Mouse (Mus musculus) lung, adult 2 months (tissue): Measurements from ENCODE around the gene Slc44a4.
"Not testable (repeated sequence)": the region's sequence is repeated elsewhere in the genome, so short reads cannot be mapped to it uniquely, and the experiment has no call there.

Experiments
- CTCF ChIP-seq: fragments of 200-500 bp; IDR thresholded peaks from 2 replicates; pipeline ENCODE4 v1.5.1; 2011; ENCODE audit warnings: mild to moderate bottlenecking, low read length, control low read depth; ENCODE audit not compliant: insufficient read depth
- POLR2A ChIP-seq: fragments of 200-500 bp; IDR thresholded peaks from 2 replicates; pipeline ENCODE4 v1.6.1; 2011; ENCODE audit warnings: low read depth, mild to moderate bottlenecking, control low read depth, low read length, borderline replicate concordance; ENCODE audit errors: extremely low read depth

GRCm38 (mm10) chr17:34969822-34970221 is 55.6 kb downstream of the Slc44a4 start, which contains the start of gene Gm20481:
- not testable (repeated sequence) for TF ChIP-seq CTCF, POLR2A
